Mouse (Mus musculus) adrenal gland, postnatal 10 days (tissue): Measurements from ENCODE around the gene Lmna. TPM values are rescaled to one million over a fixed set of nuclear protein-coding genes. Genes with fewer than 3 reads are reported as not detected.

ENCODE experiments used
- DNase-seq: peaks from one replicate; pipeline ENCODE4 v3.0.0; 2021; ENCODE audit warnings: mixed read lengths
- long read RNA-seq, 2 experiments: library from polyadenylated mRNA; stranded (forward); transcript quantifications; one replicate each; pipeline ENCODE4 v2.0.0; 2021
- total RNA-seq, 2 experiments: library from RNA; stranded (reverse); gene quantifications; 2 replicates each; pipeline ENCODE4 v1.2.3; 2021

Lmna gene
- 100 to 1,000 TPM; 102 to 104 TPM for total RNA-seq
- long read RNA-seq, experiment 1, transcript Lmna-207 (2 exons, 543 nt): minor isoform, 5 of 332 reads
- long read RNA-seq, experiment 1, transcript Lmna-201 (12 exons, 3,156 nt): minor isoform, 62 of 332 reads
- long read RNA-seq, experiment 1, transcript Lmna-203 (10 exons, 2,021 nt): major isoform, 148 of 332 reads
- long read RNA-seq, experiment 1, partial matches to known transcripts: 82 of 332 reads
- long read RNA-seq, experiment 1, other reads (novel, unspliced or antisense): 34 of 332 reads
- long read RNA-seq, experiment 2, transcript Lmna-201 (12 exons, 3,156 nt): minor isoform, 66 of 202 reads
- long read RNA-seq, experiment 2, transcript Lmna-203 (10 exons, 2,021 nt): major isoform, 69 of 202 reads
- long read RNA-seq, experiment 2, partial matches to known transcripts: 45 of 202 reads
- long read RNA-seq, experiment 2, other reads (novel, unspliced or antisense): 20 of 202 reads

DNA sequence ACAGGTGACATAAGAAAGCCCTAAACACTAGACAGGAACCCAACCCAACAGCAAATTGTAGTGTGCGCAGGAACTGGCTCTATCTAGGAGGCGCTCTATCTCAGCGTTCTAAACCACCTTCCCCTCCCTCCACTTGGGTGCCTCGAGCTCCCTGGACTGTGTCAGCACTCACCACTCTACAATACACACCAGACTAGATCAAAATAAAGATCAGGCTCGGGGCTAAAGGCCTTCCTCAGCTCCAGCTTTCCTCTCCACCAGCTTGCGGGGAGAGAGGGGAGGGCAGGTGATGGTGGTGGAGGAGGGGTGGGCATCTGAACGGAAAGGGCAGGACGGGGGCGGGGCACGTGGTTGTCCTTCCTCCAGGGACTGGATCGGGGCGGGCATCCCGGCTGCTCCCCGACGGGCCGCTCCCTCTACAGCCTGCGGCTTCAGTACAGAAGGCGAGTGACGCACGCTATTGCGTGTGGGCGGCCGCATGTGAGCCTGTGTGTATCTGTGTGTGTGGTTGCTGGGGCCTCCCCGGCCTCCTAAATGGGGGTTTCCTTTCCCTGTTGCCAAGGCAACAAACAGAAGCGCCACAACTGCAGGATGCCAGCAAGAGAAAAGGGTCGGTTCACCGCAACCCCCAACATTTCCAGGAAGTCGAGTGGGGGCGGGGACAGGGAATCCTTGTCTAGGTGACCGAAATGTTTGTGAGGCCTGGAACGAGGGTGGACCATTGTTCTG lies at the start of gene Lmna:
Lmna (minus strand) TSS at position 265 of the 729 bp plus-strand sequence.
- peak; percentile 97 for DNase-seq

DNA sequence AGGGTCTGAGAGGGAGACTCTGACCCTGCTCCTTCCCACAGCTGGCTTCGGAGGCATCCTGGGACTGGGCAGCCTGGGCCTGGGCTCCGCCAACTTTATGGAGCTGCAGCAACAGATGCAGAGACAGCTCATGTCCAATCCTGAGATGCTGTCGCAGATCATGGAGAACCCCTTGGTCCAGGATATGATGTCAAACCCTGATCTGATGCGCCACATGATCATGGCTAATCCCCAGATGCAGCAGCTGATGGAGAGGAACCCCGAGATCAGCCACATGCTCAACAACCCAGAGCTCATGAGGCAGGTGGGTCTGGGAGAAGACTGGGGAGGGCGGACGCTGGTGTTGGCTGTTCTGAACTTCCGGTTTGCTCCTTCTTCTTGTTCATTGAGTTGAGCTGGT lies 46.9 kb upstream of the Lmna start:
- no peak for DNase-seq

DNA sequence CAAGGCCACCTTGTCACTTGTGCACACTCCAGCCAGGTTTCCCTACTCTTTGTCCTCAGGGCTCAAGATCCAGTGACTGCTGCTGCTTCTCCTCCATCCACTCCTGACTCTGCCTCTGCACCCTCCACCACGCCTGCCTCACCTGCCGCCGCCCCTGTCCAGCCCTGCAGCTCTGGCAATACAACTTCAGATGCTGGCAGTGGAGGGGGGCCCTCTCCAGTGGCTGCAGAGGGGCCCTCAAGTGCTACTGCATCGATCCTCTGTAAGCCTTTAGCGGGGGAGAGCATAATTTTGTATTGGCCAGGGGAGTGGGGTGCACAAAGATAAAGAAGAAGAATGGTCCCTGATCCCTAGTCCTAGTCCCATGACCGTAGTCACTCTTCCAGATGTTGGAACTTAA lies 46.0 kb upstream of the Lmna start:
- DNase-seq: no peak

DNA sequence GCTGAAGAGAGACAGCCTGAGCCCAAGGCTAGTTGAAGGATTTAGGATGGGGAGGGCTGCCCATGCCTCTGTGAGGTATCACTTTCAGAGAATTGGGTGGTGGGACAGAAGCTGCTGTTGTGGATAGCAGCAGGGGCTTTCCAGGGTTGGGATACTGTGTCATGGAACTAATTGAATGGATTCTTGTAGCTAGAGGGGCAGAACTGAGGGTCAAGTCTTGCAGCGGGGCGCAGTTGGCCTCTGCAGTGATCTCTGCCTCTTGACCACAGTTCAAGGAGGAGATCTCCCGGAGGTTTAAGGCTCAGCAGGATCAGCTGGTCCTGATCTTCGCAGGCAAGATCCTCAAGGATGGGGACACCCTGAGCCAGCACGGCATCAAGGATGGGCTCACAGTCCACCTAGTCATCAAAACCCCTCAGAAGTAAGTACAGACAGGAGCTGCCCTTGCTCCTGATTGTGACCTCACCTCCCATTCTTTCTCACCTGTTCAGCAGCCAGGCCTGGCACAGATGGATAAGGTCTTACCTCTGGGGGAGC lies 45.4 kb upstream of the Lmna start:
- DNase-seq: no peak

DNA sequence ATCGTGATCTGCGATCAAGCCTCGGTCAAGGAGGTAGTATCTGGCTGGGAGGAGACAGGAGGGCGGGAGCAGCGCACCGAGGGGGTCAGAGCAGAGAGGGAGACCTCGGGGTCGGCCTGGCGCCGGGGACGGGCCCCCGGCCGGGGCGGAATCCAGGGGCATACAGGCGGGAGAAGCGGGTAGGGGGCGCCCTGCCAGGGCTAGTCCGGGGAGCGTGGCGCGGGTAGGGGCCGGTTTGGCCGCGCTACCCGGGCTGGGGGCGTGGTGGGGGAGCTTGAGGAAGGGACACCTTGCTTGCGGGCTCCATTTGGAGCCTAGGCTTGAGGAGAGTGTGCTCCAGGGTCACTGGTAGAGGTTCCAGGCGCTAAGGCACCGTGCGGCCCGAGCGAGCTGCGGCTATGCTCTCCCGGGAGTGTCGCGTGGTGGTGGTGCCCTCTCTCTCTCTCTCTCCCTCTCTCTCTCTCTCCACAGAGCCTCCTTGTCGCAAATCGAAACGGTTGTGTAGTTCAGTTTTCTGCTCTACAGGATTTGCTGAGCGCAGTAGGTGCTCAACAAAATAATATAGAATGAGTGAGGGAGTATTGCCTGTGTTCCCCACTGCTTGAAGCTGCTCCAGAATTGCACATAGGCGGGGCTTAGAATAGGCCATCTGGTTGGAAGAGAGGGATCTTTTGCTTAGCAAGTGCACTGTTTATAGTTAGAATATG lies 44.3 kb upstream of the Lmna start:
- no peak for DNase-seq

DNA sequence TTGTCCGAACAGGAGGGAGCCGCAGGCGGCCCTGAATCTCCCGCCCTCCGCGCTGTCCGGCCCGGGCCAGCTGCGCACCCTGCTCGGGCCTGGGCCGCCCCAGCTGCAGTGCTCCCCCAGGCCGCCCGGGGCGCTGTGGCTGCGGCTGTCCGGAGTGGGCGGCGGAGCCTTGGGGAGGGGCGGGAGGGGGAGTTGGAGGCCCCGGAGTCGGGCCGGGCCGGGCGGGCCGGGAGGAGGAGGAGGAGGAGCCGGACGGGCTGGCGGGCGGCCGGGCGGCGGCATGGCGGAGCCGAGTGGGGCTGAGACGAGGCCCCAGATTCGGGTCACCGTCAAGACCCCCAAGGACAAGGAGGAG lies 43.7 kb upstream of the Lmna start, which contains the start of gene Ubqln4:
Ubqln4 (plus strand) TSS at position 234 of the 355 bp plus-strand sequence.
- DNase-seq: peak; percentile 97

DNA sequence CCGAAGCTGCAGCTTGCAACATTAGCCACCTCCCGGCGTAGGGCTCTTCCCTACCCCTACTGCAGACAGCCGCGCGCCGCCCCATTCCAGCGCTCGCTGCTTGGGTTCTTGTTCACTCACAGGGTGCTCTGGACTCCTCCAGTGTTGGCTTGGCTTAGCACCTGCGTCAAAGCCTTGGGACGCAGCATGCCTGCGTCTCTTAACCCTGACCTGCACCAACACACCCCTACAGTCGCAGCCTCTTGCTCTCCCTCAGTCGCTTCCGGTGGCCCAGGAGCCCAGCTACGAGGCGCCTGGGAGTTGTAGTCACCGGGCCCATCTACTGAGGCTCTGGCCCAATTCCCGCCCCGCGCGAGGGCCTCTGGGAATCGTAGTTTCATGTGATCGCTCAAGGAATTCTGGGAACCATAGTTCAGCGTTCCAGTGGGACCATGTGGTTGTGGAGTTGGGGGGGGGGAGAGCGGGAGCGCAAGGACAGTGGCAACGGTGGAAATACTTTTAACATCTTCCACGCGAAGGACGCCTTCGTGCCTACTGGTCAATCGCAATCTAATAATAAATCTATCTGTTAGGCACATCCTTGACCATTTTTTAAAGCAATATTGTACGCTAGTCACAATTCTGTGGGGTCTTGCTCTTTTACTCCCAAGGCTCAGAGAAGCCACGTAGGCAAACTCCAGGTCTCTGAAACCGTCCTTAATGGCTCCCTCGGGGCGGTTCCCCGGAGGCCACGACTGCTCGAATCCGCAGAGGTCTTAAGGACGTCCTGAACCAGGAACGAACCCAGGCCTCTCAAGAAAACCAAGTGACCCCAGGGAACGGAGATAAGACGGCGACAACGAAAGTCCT lies 43.1 kb upstream of the Lmna start, which contains the start of gene Lamtor2:
Lamtor2 (minus strand) TSS at position 399 of the 849 bp plus-strand sequence.
- DNase-seq: peak; percentile 98

DNA sequence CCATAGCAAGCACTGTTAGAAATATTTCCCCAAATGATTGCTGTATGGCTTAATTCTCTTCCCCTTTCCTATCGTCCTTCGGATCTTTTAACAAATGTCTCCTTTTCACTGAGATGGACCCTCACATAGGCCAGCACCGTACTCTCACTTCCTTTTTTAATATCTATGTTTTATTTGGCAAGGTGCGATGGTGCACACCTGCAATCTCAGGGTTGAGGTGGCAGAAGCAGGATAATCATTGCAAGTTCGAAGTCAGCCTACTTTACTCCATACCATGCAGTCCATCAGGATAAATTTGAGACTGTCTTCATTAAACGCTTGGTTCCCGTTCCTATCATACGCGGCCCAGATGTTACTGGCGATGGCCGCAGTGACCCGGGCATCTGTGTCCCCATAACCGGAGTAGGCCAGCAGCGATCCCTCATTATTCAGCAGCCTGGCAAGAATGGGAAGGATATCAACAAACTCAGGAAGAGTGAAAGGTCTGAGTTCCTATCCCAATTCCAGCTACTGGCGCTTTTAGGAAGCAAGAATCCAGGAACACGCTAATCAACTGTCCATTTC lies 42.4 kb upstream of the Lmna start:
- no peak for DNase-seq

DNA sequence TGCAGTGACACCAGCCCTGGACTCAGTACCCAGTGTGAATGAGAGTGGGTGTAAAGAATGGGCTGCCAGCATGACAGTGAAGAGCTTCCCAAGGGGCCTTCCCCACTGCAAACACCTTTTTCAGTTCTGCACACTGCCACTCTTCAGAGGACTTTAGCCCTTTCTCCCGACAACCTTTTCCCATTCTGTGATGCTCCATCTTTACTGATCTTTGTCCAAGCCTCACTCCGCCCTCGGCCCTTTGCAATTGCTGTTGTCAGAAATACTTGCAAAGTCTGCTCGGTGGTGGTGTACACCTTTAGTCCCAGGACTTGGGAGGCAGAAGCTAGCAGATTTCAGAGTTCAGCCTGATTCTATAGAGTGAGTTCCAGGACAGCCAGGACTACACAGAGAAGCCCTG lies 41.8 kb upstream of the Lmna start:
- DNase-seq: no peak

DNA sequence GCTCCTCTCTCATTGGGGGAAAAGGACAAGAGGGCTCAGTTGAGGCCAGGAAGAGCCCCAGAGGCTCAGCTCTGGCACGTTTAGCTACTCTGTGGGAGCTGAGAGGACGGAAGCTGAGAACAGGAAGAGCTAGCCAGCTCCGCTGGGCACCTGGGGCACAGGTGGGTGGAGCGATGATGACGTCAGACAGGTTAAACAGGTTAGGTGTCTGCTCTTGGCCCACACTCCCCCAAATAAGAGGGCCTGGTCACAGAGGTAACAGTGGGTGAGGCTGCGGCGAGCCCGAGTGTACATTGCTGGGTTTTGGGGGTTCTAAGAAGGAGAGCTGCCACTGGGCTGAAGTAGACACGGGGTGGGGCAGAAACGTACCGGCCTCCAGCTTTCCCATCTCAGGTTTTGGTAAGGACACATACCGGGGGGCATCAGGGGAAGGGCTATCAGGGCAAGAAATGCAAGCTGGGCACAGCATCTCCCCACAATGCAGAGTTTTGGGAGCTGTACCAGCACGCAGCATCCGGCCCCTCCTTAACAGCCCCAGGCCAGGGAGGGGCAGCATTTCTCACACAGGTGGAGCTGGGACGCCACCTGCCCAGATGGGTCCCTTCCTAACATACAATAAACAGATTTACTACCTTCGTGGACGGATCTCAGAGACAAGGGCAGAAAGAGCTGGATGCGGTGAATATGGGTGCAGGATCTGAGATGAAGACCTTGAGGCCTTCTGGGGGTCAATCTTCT lies 38.6 kb upstream of the Lmna start, which contains the start of gene Rab25:
Rab25 (minus strand) TSS at position 121 of the 738 bp plus-strand sequence.
- DNase-seq: no peak

DNA sequence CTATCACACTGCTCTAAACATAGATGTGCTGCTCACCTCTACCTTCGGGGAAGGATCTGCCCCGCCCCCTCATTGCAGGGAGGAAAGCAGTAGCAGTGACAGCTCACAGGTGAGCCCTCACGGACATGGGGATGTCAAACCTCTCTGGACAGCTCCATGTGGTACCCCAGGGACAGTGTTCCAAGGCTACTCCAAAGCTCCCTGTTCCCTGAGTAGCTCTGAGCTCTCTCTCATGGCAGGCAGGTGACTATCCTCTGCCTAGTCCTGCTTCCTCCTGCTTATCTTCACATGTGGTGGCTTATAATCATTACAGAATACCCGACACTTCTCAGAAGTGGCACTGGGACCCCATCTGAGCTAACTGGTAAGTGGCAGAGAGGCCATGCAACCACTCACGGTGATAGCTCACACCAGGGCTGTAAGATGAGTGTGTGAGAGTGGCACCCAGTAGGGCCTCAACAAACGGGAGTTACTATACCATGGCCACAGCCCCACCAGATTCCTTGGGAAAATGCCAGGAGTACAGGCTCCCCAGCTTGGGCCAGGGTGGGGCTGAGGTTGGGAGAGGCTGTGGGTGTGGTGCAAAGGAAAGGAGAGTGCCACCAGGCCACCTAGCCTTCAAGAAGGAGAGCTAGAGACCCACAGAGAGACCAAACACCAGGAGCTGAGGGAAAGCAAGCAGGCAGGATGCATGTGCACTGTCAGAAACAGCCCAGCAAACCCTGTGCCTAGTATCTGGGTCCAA lies 37.1 kb upstream of the Lmna start:
- DNase-seq: no peak

DNA sequence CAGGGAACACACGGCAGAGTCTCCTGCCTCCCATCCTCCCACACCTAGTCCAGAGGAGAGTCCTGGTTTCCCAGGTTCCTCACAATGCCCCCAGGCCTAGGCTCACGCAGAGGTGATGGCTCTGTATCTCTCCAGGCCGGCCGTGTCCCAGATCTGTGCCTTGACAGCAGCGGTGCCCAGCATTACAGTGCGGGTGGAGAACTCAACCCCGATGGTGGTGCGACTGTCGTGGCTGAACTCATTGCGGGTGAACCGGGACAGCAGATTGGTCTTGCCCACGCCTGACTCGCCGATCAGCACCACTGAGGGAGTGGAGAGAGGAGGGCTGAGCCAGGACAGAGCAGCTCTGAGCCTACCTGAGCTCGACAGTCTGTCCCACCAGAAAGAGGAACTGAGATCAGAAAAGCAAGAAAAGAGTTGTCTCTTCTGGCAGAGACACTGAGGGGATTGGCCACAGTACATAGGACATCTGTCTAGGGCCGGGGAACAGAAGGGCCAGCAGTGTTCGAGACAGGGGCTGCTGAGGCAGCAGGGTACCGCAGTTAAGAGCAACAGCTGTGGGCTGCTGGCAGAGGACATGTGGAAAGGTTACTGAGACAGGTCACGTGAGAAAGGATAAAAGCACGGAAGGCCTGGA lies 35.3 kb upstream of the Lmna start:
- DNase-seq: no peak

DNA sequence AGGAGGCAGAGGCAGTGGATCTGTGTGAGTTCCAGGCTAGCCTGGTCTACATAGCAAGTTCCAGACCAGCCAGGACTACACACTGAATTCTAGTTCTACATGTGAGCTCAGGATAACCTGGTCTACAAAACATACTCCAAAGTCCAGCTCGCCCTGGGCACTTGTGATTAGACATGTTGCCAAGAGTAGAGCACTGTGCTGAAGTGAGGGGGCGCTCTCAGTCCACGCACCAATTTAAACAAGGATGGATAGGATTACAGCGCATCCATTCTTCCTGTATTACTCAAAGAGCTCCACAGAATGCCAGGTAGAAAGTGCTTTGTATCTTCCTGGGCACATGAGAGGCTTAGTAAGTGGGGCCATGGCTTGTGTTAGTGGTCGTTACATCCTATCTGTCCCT lies 34.8 kb upstream of the Lmna start:
- no peak for DNase-seq

DNA sequence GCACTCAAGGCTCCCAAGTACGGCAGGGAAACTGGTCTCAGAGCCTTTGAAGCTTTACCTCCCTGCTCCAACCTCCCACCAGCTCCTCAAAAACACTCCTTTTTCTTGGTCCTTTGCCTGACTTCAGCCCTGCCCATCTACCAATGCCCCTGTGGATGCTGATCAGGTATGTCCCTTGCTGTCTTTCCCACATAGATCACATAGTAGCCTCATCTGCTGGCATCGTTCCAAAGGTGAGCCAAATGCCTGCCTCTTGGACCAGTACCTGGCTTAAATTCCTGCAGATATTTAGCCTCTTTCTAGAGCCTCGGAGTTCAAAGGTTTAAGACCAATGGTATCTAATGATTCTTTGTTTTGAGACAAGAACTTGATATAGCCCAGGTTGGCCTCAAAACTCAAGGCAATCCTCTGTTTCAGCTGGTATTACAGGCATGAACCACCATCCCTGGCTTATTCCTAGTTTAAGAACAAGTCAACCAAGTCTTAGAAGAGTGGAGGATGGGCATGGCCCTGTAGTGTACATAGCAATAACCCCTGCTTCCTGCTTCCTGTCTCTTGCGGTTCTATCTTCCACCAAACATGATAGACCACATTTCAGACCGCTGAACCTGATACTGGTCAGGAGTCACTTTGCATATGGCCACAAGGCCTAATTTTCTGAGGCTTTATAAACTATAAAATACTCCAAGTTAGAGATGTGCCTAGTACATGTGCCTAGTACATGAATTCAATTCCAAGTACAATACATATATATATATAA lies 34.1 kb upstream of the Lmna start:
- DNase-seq: no peak

DNA sequence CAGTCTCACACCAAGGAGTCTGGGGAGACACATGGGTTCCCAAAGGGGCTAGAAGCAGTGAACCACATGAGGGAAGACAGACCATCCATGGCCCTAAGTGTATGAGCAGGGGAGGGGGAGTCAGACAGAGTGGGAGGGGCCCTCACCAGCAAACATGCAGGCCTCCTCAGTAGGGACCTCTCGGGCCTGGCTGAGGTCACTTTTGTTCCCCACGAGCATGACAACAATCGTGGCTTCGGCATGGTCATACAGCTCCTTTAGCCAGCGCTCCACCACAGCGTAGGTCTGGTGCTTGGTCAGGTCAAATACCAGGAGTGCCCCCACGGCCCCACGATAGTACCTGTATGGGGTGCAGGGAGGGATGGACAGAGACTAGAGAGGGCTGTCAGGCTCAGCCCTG lies 33.4 kb upstream of the Lmna start:
- no peak for DNase-seq

DNA sequence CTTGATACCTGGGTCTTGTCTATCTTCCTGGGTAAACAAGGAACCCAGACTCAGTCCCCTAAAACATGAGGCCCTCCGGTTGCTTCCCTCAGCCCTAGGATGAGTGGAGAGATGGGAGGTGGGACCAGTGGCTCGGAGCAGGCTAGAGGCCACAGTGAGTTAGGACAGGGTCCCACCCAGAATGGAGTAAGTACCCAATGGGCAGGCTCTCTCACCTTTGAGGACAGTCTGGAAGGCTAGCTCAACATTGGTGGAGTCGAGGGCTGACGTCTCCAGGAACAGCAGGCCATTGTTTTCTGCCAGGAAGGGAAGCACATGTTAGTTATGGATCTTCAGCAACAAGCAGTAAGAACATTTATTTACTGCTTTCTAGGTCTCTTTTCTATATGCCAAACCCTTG lies 32.7 kb upstream of the Lmna start:
- no peak for DNase-seq

DNA sequence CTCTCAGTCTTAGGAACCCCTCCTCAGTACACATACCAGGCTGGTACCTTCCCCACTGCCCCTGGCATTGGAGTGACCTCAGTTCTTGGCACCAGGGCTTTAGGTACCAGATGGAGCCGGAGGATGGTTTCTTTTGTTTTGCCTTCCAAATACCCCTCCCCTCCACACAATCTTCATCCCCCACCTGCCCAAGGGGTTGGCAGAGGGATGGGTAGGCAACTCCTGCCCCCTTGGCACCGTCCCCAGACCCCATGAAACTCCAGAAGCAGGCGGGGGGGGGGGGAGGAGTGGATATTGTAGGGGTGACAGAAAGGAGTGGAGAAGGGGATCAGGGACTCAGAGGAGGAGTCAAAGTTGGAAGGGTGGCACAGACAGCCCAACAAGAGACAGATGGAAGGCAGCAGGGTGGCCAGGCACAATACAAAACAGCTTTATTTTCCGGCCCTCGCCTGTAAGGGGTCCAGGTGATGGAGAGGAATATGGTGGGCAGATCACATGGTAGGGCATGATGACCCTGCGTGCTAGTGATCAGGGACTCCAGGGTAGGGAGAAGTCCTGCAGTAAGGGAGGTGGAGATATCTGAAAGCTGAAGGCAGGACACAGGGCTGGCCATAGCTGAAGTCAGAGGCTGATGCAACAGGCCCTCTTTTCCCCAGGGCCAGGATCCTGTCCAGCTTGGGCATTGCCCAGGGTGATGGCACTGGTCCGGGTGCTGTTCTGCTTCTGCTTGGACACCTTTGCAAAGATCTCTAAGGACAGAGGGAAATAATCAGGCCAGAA lies 32.1 kb upstream of the Lmna start:
- DNase-seq: peak; percentile 56

DNA sequence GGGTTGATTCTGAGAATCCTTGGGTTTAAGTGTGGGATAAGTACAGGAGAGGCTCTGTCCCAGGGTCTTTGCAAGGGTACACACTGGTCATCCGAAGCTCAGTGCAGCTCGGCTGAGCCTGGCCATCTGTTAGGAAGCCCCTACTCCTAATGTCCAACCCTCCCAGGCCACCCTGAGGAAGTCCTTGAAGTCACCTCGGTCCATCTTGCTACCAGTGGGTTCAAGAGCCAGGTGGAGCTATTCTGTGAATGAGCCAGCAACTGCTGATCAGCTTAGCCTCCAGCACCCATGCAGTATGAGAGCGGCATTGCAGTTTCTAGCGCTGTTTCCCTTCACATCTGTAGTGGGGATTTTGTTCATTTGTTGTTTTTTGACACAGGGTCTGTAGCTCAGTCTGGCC lies 30.3 kb upstream of the Lmna start:
- no peak for DNase-seq
